Mouse (Mus musculus): ENCODE results near the gene Fbxw21. TPM values are rescaled to one million over a fixed set of nuclear protein-coding genes. Genes with fewer than 3 reads are reported as not detected.
A peak's percentile ranks its signal among the peaks of the same experiment; 100 is the strongest.

Fbxw21 gene
- polyA plus RNA-seq, 1 experiment: not detected

DNA sequence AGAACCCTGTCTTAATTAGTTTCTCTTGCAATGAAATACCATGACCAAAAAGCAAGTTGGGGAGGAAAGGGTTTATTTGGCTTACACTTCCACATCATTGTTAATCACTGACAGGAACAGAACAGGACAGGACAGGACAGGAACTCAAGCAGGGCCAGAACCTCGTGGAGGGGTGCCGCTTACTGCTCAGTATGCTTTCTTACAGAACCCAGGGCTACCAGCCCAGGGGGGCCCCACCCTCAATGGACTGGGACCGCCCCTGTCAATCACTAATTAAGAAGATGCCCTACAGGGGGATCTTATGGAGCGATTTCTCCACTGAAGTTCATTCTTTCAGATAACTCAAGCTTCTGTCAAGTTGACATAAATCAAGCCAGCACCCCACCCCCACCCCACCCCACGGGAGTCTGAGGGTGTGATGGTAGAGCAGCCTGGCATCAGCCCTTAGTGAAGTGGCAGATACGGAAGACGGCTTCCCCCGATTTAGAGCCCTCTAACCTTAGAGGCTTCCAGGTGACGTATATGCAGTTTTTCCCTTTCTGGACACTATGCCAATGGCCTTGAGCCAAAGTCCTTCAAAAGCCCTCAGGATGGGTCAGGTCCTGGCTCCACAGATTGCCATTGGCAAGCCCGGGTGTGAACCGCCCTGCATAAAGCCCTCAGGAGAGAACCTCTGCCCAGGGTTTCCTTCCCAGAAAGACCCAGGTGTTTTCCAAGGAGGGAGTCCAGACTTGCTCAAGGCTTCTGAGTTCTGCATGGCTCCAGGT is 67.9 kb downstream of the Fbxw21 start:
- no peak for DNase-seq (ENCODE audit: extremely low spot score in 1 of 2, low spot score in 1 of 2)

DNA sequence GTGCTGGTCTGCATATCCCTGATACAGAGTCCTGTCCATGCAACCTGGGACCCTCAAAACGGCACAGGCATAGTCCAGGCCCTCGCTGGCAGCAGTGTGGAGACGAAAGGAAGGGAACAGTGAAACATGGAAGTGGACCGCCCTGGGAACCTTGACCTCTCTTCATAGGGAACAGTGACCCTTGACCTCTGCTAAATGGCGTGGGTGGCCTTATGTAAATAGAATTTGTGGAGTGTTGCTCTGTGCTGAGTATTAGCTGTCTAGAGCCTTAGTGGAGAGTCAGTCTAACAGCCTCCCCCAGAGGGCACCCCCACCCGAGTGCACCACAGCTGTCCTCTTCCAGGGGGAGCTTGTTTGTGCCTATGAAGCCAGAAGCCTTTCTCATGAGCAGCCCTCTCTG is 69.0 kb downstream of the Fbxw21 start:
- DNase-seq (ENCODE audit: extremely low spot score in 1 of 2, low spot score in 1 of 2): no peak

DNA sequence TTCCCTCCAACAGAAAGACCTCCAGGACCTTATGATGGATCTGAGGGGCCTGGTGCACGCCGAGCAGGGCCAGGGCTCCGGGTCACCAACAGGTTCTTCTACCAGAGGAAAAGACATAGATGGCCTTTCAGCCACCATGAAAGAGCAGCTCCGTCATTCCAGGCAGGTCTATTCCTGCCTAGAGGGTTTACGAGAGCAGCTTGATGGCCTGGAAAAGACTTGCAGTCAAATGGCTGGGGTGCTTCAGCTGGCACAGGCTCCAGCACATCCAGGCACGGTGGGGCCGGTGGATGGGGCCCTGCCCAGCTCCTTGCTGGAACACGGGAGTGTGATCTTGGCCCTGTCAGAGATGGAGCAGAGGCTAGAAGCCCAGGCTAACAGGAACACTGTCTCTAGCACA is 70.0 kb downstream of the Fbxw21 start:
- DNase-seq (ENCODE audit: extremely low spot score in 1 of 2, low spot score in 1 of 2): no peak

DNA sequence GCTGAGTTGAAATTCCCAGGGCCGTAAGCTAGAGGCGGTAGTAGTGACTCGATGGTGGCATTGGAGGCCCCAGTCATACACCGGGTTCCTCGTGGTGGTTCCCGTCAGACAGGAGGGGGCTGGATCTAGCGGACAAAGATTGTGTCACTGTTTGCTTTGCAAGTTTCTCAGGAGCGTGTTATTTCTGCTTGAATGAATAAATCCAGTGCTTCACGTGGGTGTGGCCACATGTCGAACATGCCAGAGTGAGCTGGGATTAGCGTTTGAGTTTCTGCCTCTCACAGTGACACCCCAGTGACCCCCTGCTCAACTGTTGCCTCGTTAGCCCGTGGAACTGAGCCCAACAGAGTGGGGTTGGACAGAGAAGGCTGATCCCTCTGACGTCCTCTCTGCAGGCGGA is 71.4 kb downstream of the Fbxw21 start:
- DNase-seq (ENCODE audit: extremely low spot score in 1 of 2, low spot score in 1 of 2): peak in 1 of 2 experiments; percentile 31

Other genes starting within 250 kb of the Fbxw21 start
- 0.50 TPM in 2 replicates for gene Tmem89, start 247.4 kb downstream of the Fbxw21 start, polyA plus RNA-seq (2012; rRNA removed)
- 467 and 477 TPM in 2 replicates for gene Uqcrc1, start 225.4 kb downstream of the Fbxw21 start, polyA plus RNA-seq (2012; rRNA removed)
- gene Col7a1, start 208.5 kb downstream of the Fbxw21 start, polyA plus RNA-seq (2012; rRNA removed): 12.1 and 13.2 TPM in 2 replicates
- gene Ucn2, start 176.0 kb downstream of the Fbxw21 start, polyA plus RNA-seq (2012; rRNA removed): 0.38 and 0.92 TPM in 2 replicates
- gene Pfkfb4, start 170.3 kb downstream of the Fbxw21 start, polyA plus RNA-seq (2012; rRNA removed): 17.9 and 18.1 TPM in 2 replicates
- gene Shisa5, start 123.5 kb downstream of the Fbxw21 start, polyA plus RNA-seq (2012; rRNA removed): 101 and 107 TPM in 2 replicates
- gene Trex1, start 102.3 kb downstream of the Fbxw21 start, polyA plus RNA-seq (2012; rRNA removed): 36.9 and 43.5 TPM in 2 replicates
- 35.6 and 37.6 TPM in 2 replicates for gene Atrip, start 87.9 kb downstream of the Fbxw21 start, polyA plus RNA-seq (2012; rRNA removed)
- 5.9 and 6.0 TPM in 2 replicates for gene Ccdc51, start 79.5 kb downstream of the Fbxw21 start, polyA plus RNA-seq (2012; rRNA removed)
- gene Tma7, start 79.5 kb downstream of the Fbxw21 start, polyA plus RNA-seq (2012; rRNA removed): 173 and 184 TPM in 2 replicates
- gene Plxnb1, start 66.7 kb downstream of the Fbxw21 start, polyA plus RNA-seq (2012; rRNA removed): 27.6 and 32.6 TPM in 2 replicates
- not detected in 2 replicates for gene Fbxw13, start 33.9 kb upstream of the Fbxw21 start, polyA plus RNA-seq (2012; rRNA removed)
- not detected in 2 replicates for gene Fbxw20, start 72.7 kb upstream of the Fbxw21 start, polyA plus RNA-seq (2012; rRNA removed)
- gene Fbxw14, start 125.6 kb upstream of the Fbxw21 start, polyA plus RNA-seq (2012; rRNA removed): 0.06 TPM in 1 of 2 replicates, not detected in the other
- not detected in 2 replicates for gene Fbxw28, start 177.6 kb upstream of the Fbxw21 start, polyA plus RNA-seq (2012; rRNA removed)
- gene Fbxw22, start 242.3 kb upstream of the Fbxw21 start, polyA plus RNA-seq (2012; rRNA removed): not detected in 2 replicates

All from frontal cortex, adult 2 months (tissue).